Mouse (Mus musculus): ENCODE results near the gene Oxtr.

DNA sequence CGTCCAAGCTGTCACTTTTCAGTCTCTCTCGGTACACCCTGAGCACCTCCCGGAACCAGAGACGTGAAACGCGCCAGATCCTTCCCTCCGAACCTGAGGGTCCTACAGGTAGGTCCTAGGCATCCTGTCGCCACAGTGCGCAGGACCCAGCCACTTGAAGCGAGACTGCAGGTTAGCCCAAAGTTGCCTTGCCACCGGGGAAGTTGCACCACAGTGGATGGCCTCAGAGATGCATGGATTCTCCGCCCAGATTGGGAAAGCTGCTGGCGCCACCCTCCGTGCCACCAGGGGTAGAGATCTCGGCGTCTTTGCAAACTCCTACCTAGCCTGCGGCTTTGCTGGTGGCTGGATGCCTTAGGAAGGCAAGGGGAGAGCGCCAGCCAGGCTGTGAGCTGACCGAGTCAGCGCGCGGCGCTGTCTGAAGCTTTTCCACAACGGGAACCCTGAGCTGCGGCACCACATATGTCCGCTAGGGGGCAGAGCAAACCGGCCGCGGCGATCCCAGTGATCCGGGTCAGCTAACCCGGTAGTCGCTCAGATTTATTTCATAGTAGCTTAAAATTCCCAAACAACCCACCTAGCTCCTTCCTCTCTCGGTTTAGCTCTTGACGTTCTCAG lies 991 bp upstream of the Oxtr start:
- peak; percentile 92 for TF ChIP-seq CTCF (IDR thresholded peaks at IDR 0.05)
- no peak for TF ChIP-seq EP300 (IDR thresholded peaks at IDR 0.05)

Measured in lung, postnatal 0 days (tissue).